Mouse (Mus musculus) gastrocnemius, adult 8-10 months (tissue): ENCODE results near the gene Washc2. TPM values are rescaled to one million over a fixed set of nuclear protein-coding genes. Genes with fewer than 3 reads are reported as not detected.
"Not testable (repeated sequence)": the region's sequence is repeated elsewhere in the genome, so short reads cannot be mapped to it uniquely, and the experiment has no call there.

Experiments
- DNase-seq, 2 experiments: peaks; one replicate each; pipeline ENCODE4 v3.0.0; 2022; ENCODE audit warnings: low spot score in 2 of 2
- total RNA-seq, 4 experiments: library from RNA; stranded (reverse); gene quantifications; 2 replicates each; pipeline ENCODE4 v1.2.4; 2022

The Washc2 gene
- 10 to 100 TPM; 22.4 to 26.0 (median 23.4) TPM for total RNA-seq

DNA sequence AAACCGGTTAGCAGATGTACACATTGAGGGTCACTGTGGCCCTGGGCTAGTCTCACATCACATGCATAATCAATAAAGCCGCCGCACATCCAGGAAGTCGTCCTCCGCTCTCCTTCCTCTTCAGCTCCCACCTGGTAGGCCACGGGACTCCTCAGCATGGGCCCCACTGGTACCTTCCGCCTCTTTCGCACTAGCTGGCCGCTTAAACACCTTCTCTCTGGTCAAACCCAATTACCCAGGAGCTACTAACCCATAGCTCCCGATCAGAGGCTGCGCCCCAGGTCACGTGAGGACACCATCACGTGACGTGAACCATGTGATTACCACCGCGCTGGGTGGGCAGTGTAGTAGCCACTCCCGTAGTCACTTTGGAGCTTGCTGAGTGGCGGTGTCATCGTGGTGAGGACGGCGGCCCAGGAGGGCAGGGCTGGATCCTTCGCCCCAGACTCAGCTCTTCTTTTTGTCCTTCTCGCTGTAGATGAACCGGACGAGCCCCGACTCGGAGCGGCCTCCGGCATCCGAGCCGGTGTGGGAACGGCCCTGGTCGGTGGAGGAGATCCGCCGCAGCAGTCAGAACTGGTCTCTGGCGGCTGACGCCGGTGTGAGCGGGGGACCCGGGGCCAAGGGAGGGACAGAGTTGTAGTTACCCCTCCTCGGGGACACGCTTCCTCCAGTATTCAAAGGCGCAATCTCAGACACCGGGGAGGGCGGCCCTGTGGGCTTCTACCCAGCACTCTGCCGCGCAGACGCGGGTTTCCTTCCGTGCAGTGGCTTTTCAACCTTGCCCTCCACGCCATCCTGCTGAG, at the start of gene Washc2:
Washc2 (plus strand) TSS at position 310 of the 806 bp plus-strand sequence.
- DNase-seq, result peak; percentile 93 to 96

DNA sequence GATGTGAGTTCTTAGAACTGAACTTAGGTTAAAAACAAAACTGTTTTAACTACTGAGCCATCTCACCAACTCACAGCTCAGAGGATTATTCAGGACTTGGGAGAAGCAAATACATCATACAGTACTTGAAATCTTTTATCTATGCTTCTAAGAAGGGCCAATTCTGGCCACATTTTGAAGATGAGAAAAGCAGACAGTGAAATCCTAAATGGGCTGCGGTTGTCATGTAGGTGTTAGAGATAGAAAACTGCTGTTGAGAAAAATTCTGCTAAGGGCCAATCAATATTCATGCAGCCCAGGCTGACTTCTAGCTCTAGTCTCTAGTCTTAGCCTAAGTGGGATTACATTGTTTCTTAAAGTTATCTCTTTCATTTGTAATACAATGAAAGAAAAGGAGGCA, 41.5 kb upstream of the Washc2 start:
- no peak for DNase-seq

DNA sequence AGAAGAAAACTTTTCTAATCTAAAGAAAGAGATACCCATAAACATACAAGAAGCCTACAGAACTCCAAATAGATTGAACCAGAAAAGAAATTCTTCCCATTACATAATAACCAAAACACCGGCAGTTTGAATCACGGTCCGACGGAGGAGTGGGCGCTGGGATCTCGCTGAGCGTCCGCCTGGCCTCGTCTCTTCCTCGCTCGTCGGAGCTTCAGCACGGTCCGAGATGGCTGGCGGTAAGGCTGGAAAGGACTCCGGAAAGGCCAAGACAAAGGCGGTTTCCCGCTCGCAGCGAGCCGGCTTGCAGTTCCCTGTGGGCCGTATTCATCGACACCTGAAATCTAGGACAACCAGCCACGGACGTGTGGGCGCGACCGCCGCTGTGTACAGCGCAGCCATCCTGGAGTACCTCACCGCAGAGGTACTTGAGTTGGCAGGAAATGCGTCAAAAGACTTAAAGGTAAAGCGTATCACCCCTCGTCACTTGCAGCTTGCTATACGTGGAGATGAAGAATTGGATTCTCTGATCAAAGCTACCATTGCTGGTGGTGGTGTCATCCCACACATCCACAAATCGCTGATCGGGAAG, 34.2 kb upstream of the Washc2 start:
- DNase-seq, result not testable (repeated sequence)

DNA sequence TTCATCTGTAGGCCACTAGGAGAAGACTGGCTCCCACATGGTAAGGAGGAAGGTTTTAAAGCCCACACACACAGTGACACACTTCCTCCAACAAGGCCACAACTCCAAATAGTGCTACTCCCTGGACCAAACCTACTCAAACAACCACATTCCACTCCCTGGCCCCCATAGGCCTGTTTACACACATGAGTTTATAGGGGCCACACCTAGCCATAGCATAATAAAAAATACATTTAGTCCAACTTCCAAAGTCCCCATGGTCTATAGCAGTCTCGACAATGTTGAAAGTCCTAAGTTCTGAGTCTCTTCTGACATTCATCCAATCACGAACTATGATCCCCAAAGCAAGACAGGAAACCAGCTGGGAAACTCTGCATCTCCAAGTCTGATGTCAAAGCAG, 29.5 kb upstream of the Washc2 start:
- no peak for DNase-seq

DNA sequence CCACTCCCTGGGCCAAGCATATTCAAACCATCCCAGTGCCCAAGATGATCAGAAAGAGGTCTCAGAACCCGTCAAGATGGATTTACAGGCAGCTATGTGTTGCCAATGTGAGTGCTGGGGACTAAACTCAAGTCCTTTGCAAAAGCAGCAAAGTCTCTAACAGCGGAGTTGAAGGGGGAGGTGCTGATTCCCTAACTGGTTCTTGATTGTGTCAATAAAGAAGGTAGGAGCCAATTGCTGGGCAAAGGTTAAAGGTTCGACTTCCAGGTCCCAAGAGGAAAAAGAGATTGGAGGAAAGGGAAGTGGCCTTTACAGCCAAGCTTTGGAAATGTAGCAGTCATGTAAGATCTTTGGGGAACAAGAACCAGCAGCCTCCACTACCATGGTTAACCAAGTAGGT, 27.1 kb upstream of the Washc2 start:
- no peak for DNase-seq

DNA sequence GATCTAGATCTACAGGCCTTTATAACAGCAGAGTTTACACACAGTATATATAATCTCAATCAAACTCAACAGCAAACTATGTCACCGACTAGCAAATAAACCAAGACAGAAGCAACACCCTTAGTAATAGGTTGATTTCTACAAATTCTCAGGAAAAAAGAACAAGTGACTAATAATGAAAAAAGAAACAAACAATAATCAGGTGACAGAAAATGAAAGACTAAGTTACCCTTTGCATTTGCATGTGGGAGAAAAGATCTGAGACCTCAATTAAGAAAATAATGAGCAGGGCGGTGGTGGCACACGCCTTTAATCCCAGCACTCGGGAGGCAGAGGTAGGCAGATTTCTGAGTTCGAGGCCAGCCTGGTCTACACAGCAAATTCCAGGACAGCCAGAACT, 24.3 kb upstream of the Washc2 start:
- DNase-seq, result no peak

DNA sequence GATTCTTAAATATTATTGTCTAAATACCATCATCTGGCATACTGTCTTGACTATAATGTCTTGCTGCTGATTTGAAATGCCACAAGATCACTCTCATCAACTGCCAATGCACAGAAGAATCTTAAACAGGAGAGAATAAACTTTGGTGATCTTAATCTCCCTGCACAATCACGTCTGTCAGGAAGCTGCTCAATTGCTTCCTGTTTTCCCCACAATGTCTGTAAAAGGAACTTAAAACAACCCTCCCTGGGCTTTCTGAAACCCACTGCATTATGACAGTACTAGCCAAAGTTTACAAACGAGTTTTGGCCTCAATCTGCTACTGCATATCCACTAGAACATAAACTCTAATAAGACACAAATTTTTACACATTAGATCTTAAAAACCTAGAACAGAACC, 21.4 kb upstream of the Washc2 start:
- no peak for DNase-seq

DNA sequence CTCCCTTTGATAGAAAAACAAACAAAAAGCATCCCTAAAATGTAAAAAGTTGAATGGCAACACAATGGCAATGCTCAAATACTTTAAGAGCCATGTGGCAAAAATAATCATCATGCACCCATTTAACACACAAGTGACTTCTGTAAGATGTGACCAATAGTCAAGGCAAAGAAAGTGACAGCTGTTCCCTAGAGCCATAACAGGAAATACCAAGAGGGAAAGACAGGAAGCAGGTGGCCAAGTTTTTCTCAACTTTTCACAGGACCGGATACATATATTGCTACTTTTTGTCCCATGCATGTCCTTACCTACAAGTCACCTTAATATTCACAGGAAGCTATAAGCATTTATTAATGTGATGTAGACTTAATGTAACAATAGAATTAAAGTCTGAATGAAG, 18.4 kb upstream of the Washc2 start:
- no peak for DNase-seq

DNA sequence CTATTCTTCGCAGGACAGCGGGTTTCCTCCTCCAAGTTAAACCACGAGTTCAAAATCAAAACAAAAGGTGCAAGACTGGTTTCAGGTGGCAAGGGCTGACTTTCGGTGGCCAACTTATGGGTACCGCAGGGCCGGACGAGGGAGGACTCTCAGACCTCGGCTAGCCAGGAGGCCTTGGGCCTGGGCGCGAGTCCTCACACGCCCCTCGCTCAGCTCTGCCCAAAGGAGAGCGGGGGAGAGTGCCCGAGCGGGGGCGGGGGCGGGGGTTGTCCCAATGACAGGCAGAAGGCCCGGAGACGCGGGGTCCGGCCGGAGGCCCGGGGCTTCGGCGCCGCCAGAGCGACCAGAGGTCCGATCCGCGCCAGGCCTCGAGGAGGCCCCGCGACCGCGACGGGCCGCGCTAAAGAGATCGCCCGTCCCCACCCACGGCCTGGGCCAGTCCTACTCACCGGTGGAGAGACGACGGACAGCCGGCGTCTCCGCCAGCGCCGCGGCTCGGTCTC, 15.0 kb upstream of the Washc2 start:
- DNase-seq, result no peak

DNA sequence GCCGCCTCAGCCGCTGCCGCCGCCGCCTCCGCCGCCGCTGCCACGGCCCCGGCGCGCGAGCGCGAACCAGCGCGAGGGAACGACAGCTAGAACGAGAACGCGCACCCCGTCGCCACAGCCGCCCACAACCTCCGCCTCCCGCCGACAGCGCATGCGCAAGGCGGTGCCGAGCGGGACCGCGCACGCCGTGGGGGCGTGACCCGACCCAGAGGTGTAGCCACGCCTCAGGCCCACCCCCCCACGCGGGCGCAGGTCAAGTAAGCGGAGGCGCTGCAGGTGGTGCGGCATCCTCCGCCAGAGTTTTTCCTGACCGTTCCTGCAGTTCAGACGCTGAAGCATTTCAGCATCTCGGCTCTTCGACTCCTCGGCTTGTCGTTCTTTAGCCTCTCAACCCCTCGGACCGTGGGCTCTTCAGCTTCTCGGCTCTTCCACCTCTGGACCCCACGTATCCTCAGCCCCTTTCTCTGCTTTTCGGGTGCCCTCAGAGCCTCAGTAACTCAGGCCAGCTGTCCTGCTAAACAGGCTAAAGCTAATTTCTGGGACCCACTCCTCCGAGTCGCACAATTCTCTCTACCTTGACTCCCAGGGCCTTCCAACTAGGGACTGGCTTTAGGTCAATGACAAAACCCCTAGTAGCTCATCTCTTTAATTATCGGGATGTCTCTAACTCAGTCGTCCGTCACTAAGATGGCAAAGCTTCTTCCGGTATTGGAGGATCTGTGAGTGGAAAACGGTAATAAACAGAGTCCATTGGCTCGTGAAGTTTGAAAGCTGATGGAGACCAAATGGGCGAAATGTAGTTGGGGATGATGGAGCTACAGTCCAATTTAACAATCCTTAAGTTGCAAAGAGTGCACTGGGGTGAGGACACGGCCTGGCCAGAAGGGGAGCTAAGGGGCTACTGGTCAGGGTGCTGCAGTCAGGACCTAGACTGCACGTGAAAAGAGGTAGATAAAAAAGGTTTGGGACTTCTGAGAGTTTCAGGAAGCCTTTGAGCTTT, 14.1 kb upstream of the Washc2 start, which contains the start of gene Tmcc1:
Tmcc1 (minus strand) TSS at position 93 of the 1,000 bp plus-strand sequence.
- DNase-seq, result peak; percentile 97 to 98

DNA sequence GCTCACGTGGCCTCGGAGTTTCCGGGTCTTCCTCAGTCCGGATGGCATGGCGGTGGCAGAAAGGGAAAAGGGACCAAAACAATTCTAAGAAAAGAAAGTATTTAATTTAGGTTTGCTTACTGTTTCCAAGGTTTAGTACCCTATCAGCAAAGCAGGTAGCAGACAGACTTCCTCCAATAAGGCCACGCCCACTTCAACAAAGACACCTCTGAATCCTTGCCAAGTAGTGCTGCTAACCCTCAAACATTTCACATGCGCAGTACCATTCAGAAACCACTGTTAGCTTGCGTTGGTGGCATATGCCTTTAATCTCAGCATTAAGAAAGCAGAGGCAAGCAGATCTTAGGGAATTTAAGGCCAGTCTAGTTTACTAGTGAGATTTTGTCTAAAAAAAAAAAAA, 12.0 kb upstream of the Washc2 start:
- DNase-seq, result no peak

DNA sequence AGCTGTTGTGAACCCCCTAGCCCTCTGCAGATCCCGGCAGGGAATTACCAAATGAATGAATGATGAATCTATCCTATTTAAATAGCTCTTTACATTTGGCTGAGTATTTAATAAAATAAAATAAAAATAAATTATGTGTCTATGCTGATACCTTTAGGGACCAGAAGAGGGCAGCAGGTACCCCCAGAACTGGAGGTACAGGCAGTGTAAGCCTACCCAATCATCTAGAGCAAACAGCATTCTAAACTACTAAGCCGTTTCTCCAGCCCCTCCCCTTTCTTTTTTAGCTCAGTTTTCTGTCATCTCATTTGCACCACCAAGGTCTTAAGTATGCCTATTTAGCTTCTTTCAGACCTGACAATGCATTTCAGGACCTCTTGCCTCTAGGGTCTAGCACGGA, 9.7 kb upstream of the Washc2 start:
- DNase-seq, result no peak

DNA sequence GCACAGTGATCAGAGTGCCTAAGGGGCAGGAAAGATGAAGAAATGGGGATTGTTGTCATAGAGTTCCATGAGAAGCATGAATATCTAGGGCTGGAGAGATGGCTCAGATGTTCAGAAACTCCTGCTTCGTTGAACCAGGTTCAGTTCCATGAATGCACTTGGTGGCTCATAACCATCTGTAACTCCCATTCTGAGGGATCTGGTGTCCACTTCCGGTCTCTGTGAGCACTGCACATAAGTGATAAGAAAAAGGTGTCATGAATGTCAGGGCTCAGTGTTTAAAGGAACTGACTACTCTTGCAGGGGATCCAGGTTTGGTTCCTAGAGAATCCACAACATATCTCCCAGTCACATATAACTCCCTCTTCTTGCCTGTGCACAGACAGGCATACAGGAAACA, 8.2 kb upstream of the Washc2 start:
- DNase-seq, result no peak

DNA sequence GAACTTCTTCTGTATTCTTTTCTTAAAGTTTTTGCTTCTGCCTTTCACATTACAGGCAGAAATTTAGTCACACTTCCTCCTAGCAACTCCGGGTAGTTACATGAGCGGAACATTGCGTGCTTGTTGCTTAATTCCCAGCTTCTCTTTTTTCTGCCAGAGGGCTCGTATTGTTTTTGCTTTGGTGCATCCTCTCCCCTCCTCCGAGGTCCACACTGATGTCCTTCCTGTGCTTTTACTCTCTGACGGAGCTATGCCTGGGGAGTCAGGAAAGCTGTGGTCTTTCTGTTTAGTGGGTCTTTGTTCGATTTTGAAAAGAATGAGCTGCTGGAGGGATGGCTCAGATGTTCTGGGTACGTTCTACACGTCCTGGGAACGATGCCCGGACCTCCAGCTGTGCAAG, 19.9 kb downstream of the Washc2 start:
- DNase-seq, result no peak

DNA sequence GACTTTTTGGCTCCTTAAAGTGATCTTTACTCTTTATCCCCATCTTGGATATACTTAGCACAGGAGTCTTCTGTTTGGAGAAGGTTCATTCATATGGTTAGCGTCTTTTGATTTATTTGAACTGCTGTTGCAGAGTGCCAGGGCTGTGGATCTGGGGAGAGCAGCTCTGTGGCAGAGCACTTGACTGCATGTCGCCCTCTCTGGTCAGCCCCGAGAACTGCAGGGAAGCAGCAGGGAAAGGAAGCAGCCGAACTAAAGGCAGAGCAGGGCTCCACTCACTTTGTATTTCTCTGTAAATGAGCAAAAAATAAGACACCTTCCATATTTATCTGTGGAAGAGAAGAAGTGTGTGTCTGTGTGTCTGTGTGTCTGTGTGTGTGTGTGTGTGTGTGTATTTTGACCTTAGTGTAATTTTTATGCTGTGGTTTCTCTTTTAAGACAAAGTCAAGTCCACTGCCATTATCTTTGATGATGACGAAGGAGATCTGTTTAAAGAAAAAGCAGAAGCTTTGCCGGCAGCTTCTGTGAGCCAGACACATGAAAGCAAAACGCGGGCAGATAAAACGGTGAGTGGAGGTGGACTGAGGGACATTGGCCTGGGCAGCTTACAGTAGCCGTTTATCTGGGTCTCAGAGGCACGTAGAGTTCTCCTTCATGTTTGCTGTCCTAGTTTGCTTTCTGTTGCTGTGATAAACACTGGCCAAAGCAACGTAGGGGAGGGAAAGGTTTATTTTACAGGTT, 21.1 kb downstream of the Washc2 start:
- peak; percentile 20 to 29 for DNase-seq

DNA sequence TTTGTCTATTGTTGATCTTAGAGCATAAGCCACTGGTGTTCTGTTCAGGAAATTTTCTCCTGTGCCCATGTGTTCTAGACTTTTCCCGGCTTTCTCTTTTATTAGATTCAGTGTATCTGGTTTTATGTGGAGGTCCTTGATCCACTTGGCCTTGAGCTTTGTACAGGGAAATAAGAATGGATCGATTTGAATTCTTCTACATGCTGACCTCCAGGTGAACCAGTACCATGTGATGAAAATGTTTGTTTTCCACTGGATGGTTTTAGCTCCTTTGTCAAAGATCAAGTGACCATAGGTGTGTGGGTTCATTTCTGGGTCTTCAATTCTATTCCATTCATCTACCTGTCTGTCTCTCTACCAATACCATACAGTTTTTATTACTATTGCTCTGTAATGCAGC, 27.0 kb downstream of the Washc2 start:
- DNase-seq, result not testable (repeated sequence)

DNA sequence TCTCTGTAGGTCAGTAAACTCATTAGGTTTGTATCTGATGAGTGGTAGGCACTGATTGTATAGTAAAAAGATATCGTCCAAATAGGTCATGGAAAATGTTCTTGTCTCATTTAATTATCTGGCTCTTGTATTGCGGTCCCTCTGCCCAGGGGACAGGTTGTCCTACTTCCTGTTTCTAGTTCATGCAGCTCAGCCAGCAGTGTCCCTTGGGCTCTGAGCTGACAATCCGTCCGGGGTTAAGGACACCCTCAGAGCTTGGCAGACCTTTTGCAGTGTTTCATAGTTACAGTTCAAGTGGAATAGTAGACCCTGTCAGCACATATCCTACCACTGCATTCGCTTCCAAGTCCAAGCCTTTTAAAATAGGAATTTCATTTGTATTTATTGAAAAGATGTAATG, 27.5 kb downstream of the Washc2 start:
- DNase-seq, result no peak

DNA sequence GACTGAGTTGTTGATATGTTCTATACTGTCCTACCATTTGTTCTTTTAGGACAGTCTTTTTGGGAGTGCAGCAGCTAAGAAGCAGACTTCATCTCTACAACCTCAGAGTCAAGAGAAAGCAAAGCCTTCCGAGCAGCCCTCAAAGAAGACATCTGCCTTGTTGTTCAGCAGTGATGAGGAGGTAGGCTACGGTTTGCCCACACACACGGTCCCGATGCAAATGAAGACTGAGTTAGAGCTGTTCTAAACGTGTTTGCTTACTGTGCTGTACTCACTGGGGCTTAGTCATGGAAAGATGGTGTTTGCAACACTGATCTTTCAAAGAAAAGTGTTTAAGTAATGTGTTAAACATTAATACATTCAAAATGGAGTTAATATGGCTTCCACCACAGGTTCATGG, 30.2 kb downstream of the Washc2 start:
- DNase-seq, result no peak

DNA sequence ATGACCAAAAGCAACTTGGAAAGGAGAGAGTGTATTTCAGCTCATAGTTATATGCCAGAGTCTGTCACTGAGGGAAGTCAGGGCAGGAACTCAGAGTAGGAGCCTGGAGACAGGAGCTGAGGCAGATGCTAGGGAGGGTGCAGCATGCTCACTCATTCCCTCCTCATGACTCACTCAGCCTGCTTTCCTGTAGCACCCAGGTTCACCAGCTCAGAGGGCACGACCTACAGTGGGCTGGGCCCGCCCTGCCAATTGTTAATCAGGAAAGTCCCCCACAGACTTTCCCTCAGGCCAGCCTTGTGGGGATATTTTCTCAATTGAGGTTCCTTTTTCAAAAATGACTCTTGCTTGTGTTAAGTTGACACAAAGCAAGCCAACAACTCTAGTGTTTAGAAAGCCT, 32.5 kb downstream of the Washc2 start:
- no peak for DNase-seq

DNA sequence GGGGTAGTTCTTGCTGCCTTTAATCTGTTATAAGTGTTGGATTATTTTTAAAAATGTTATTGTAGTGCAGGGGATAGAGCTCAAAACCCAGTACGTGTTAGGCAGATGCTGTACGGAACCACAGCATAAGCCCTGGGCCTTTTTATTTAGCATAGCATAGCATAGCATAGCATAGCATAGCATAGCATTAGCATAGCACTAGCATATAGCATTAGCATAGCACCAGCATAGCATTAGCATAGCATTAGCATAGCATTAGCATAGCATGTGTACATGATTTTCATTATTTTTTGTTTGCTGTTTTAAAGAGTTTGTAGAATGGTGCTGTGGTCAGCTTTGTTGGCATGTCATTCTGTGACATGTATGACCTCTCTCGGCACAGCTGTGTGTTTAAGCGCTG, 51.8 kb downstream of the Washc2 start:
- DNase-seq, result no peak

DNA sequence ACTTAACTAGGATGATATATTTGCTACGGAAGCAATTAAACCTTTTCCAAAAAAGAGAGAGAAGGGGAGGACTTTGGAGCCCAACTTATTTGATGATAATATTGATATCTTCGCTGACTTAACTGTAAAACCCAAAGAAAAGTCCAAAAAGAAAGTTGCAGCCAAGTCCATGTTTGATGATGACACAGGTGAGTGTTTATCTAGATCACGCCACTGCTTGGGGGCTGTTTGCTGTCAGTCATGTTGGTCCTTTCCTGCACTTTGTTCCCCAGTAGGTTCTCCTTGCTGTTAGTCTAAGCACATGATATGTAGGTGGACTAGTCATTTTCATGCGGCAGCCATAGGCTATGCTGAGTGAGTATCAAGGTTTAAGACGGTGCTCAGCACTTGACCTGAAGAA, 52.6 kb downstream of the Washc2 start:
- no peak for DNase-seq
